Mouse (Mus musculus) ovary, postnatal 14 days (tissue): ENCODE measurements around the gene Ercc4.

ENCODE experiments used
- DNase-seq: peaks from one replicate; pipeline ENCODE4 v3.0.0; 2022; ENCODE audit warnings: low spot score

Gene Ercc4

GRCm38 (mm10) chr16:13194882-13195281 is 85.4 kb downstream of the Ercc4 start:
- no peak for DNase-seq

- DNase-seq = no peak
These were observed 87.1 kb downstream of the Ercc4 start for GRCm38 (mm10) chr16:13196626-13197025.

- no peak for DNase-seq
These were observed 87.8 kb downstream of the Ercc4 start for GRCm38 (mm10) chr16:13197293-13197692.

GRCm38 (mm10) chr16:13199204-13199603 is 89.7 kb downstream of the Ercc4 start:
- DNase-seq = no peak
